Mouse (Mus musculus): ENCODE results near the gene Mab21l3.

- TF ChIP-seq MAFK (IDR thresholded peaks at IDR 0.05; ENCODE audit: insufficient read depth, low read depth, low read length) (no peak), HCFC1 (IDR thresholded peaks at IDR 0.05; ENCODE audit: borderline replicate concordance, insufficient read depth, low read length) (no peak), ZC3H11A (IDR thresholded peaks at IDR 0.05; ENCODE audit: borderline replicate concordance, low read depth, low read length) (no peak), ZNF384 (IDR thresholded peaks at IDR 0.05; ENCODE audit: low read depth, low read length) (peak; percentile 79; the same call in 1 of the 2 replicates)
These were observed 48.7 kb downstream of the Mab21l3 start for GRCm38 (mm10) chr3:101799852-101800595.

Data from ES-E14 (cell line).